Mouse (Mus musculus): ENCODE measurements at regions not wholly inside any gene's neighbourhood (a gene's known extent, or its start where the extent isn't known, plus 50 kb on each side); places are given as distances from the start of the nearest gene placed in this dataset.

- ATAC-seq (replicated peaks; ENCODE audit: low FRiP score, poor library complexity, severe bottlenecking) = no peak
These were observed 58.6 kb downstream of the Mrm1 start for GRCm38 (mm10) chr11:84760622-84761196.

- no peak for ATAC-seq (replicated peaks; ENCODE audit: low FRiP score, poor library complexity, severe bottlenecking)
These were observed 59.8 kb downstream of the Mrm1 start for GRCm38 (mm10) chr11:84759478-84759986.

GRCm38 (mm10) chr11:84752007-84752406, 67.3 kb downstream of the Mrm1 start:
- ATAC-seq (replicated peaks; ENCODE audit: low FRiP score, poor library complexity, severe bottlenecking) = no peak

- ATAC-seq (replicated peaks; ENCODE audit: low FRiP score, poor library complexity, severe bottlenecking) = 0 out of 2 replicates have a peak, but pooled peaks have one; percentile 26
These were observed 69.6 kb downstream of the Mrm1 start for GRCm38 (mm10) chr11:84749490-84750349.

GRCm38 (mm10) chr11:84738769-84739589, 80.3 kb downstream of the Mrm1 start:
- no peak for ATAC-seq (replicated peaks; ENCODE audit: low FRiP score, poor library complexity, severe bottlenecking)

- ATAC-seq (replicated peaks; ENCODE audit: low FRiP score, poor library complexity, severe bottlenecking) = no peak
These were observed 81.2 kb downstream of the Mrm1 start for GRCm38 (mm10) chr11:84738128-84738527.

- ATAC-seq (replicated peaks; ENCODE audit: low FRiP score, poor library complexity, severe bottlenecking) = no peak
These were observed 87.4 kb downstream of the Mrm1 start for GRCm38 (mm10) chr11:84731890-84732289.

GRCm38 (mm10) chr11:84730218-84730617, 89.1 kb downstream of the Mrm1 start:
- ATAC-seq (replicated peaks; ENCODE audit: low FRiP score, poor library complexity, severe bottlenecking) = no peak

- no peak for ATAC-seq (replicated peaks; ENCODE audit: low FRiP score, poor library complexity, severe bottlenecking)
These were observed 90.1 kb downstream of the Mrm1 start for GRCm38 (mm10) chr11:84729189-84729588.

- no peak for ATAC-seq (replicated peaks; ENCODE audit: low FRiP score, poor library complexity, severe bottlenecking)
These were observed 93.2 kb downstream of the Mrm1 start for GRCm38 (mm10) chr11:84725936-84726613.

GRCm38 (mm10) chr11:84725177-84725792, 94.0 kb downstream of the Mrm1 start:
- ATAC-seq (replicated peaks; ENCODE audit: low FRiP score, poor library complexity, severe bottlenecking) = peak; percentile 41; the same call in 1 of the 2 replicates

- ATAC-seq (replicated peaks; ENCODE audit: low FRiP score, poor library complexity, severe bottlenecking) = 0 out of 2 replicates have a peak, but pooled peaks have one; percentile 25
These were observed 95.2 kb downstream of the Mrm1 start for GRCm38 (mm10) chr11:84724080-84724479.

GRCm38 (mm10) chr11:84722658-84723201, 96.6 kb downstream of the Mrm1 start:
- no peak for ATAC-seq (replicated peaks; ENCODE audit: low FRiP score, poor library complexity, severe bottlenecking)

- no peak; the same call in 1 of the 2 replicates for ATAC-seq (replicated peaks; ENCODE audit: low FRiP score, poor library complexity, severe bottlenecking)
These were observed 97.3 kb downstream of the Mrm1 start for GRCm38 (mm10) chr11:84721979-84722378.

- no peak for ATAC-seq (replicated peaks; ENCODE audit: low FRiP score, poor library complexity, severe bottlenecking)
These were observed 98.2 kb downstream of the Mrm1 start for GRCm38 (mm10) chr11:84721150-84721549.

GRCm38 (mm10) chr11:84719781-84720180, 99.5 kb downstream of the Mrm1 start:
- ATAC-seq (replicated peaks; ENCODE audit: low FRiP score, poor library complexity, severe bottlenecking) = no peak

- no peak for ATAC-seq (replicated peaks; ENCODE audit: low FRiP score, poor library complexity, severe bottlenecking)
These were observed 106.6 kb downstream of the Mrm1 start for GRCm38 (mm10) chr11:84712731-84713130.

GRCm38 (mm10) chr11:84711886-84712285, 107.4 kb downstream of the Mrm1 start:
- ATAC-seq (replicated peaks; ENCODE audit: low FRiP score, poor library complexity, severe bottlenecking) = no peak

- ATAC-seq (replicated peaks; ENCODE audit: low FRiP score, poor library complexity, severe bottlenecking) = no peak
These were observed 111.0 kb downstream of the Mrm1 start for GRCm38 (mm10) chr11:84708222-84708730.

Data from erythroblast, adult 5-6 weeks (primary cell).